Mouse (Mus musculus): ENCODE data around the gene Ppm1a.
A peak's percentile ranks its signal among the peaks of the same experiment; 100 is the strongest.

The Ppm1a gene

GRCm38 (mm10) chr12:72820940-72821431 lies 63.7 kb downstream of the Ppm1a start:
- peak; percentile 23 to 46 for DNase-seq (ENCODE audit: inconsistent age in 2 of 2, low spot score in 1 of 2)

GRCm38 (mm10) chr12:72821589-72821988 lies 64.3 kb downstream of the Ppm1a start:
- DNase-seq (ENCODE audit: inconsistent age in 2 of 2, low spot score in 1 of 2) = no peak

GRCm38 (mm10) chr12:72825656-72826055 lies 68.4 kb downstream of the Ppm1a start:
- DNase-seq (ENCODE audit: inconsistent age in 2 of 2, low spot score in 1 of 2) = no peak

- no peak for DNase-seq (ENCODE audit: inconsistent age in 2 of 2, low spot score in 1 of 2)
Observed at GRCm38 (mm10) chr12:72828846-72829556, 71.7 kb downstream of the Ppm1a start.

- no peak for DNase-seq (ENCODE audit: inconsistent age in 2 of 2, low spot score in 1 of 2)
Observed at GRCm38 (mm10) chr12:72829777-72830176, 72.5 kb downstream of the Ppm1a start.

- DNase-seq (ENCODE audit: inconsistent age in 2 of 2, low spot score in 1 of 2) = no peak
Observed at GRCm38 (mm10) chr12:72830317-72830716, 73.1 kb downstream of the Ppm1a start.

- peak; percentile 27 to 82 for DNase-seq (ENCODE audit: inconsistent age in 2 of 2, low spot score in 1 of 2)
Observed at GRCm38 (mm10) chr12:72831711-72832432, 74.6 kb downstream of the Ppm1a start.

- DNase-seq (ENCODE audit: inconsistent age in 2 of 2, low spot score in 1 of 2) = peak in 1 of 2 experiments; percentile 68
Observed at GRCm38 (mm10) chr12:72834773-72835517, 77.7 kb downstream of the Ppm1a start.

- DNase-seq (ENCODE audit: inconsistent age in 2 of 2, low spot score in 1 of 2) = no peak
Observed at GRCm38 (mm10) chr12:72835518-72836015, 78.3 kb downstream of the Ppm1a start.

- DNase-seq (ENCODE audit: inconsistent age in 2 of 2, low spot score in 1 of 2) = no peak
Observed at GRCm38 (mm10) chr12:72837302-72837701, 80.0 kb downstream of the Ppm1a start.

- no peak for DNase-seq (ENCODE audit: inconsistent age in 2 of 2, low spot score in 1 of 2)
Observed at GRCm38 (mm10) chr12:72841500-72841899, 84.2 kb downstream of the Ppm1a start.

GRCm38 (mm10) chr12:72843135-72843534 lies 85.9 kb downstream of the Ppm1a start:
- DNase-seq (ENCODE audit: inconsistent age in 2 of 2, low spot score in 1 of 2) = no peak

- no peak for DNase-seq (ENCODE audit: inconsistent age in 2 of 2, low spot score in 1 of 2)
Observed at GRCm38 (mm10) chr12:72843555-72843954, 86.3 kb downstream of the Ppm1a start.

GRCm38 (mm10) chr12:72843973-72844620 lies 86.8 kb downstream of the Ppm1a start:
- DNase-seq (ENCODE audit: inconsistent age in 2 of 2, low spot score in 1 of 2) = peak; percentile 67 to 79

GRCm38 (mm10) chr12:72845946-72846345 lies 88.7 kb downstream of the Ppm1a start:
- DNase-seq (ENCODE audit: inconsistent age in 2 of 2, low spot score in 1 of 2) = no peak

- peak in 1 of 2 experiments; percentile 78 for DNase-seq (ENCODE audit: inconsistent age in 2 of 2, low spot score in 1 of 2)
Observed at GRCm38 (mm10) chr12:72847725-72848124, 90.5 kb downstream of the Ppm1a start.
